Mouse (Mus musculus) CD4-positive, CD25-positive, alpha-beta regulatory T cell, adult 4 months (primary cell): ENCODE results near the gene Ndufs3. TPM values are rescaled to one million over a fixed set of nuclear protein-coding genes. Genes with fewer than 3 reads are reported as not detected.

Experiments used
- ATAC-seq: one replicate; pipeline ENCODE4 v1.8.0; 2017
- polyA plus RNA-seq, 2 experiments: library from polyadenylated mRNA; unstranded; fragments of 100-300 nt; shearing (Covaris generic); gene quantifications; one replicate each; pipeline ENCODE4 v1.2.1; 2017

Gene Ndufs3
- 100 to 1,000 TPM; 103 to 127 TPM for polyA plus RNA-seq

DNA sequence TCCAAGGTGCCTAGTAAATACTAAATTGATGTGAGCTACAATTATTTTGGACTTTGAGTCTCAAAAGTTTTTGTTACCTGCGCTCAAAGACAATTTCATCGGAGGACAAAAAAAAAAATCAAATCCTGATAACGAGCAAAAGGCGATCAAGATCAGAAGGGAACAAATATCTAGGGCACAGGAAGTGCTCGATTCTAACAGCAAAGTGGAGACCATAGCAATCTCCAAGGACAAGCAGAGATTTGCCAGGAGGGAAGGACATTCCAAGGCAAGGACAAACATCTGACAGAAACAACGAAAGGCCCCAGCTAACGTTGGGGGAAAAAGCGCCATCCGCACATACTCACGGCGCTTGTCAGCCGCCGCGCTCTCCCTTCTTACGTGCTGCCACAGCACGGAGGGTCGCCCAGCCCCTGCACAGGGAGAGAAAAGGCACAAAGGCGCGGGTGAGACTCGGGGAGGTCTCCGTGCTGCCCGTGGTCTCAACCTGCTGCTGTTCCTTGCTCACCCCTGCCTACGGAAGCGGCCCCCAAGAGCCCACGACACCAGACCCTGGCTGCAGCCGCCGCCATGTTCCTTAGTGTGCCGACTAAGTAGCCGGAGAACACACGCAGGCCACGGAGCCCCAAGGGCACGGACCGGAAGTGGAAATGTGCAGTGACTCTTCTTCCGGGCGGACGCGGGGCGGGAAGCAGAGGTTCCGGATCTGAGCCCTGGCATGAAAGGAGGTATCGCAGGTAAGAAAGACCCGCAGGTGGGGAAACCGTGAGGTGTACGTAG is at the start of gene Ndufs3, which contains the start of gene Kbtbd4:
Ndufs3 (minus strand) TSS at position 752 of the 780 bp plus-strand sequence.
Kbtbd4 (plus strand) TSS at position 665 of the 780 bp plus-strand sequence.
- ATAC-seq, result peak; percentile 98

DNA sequence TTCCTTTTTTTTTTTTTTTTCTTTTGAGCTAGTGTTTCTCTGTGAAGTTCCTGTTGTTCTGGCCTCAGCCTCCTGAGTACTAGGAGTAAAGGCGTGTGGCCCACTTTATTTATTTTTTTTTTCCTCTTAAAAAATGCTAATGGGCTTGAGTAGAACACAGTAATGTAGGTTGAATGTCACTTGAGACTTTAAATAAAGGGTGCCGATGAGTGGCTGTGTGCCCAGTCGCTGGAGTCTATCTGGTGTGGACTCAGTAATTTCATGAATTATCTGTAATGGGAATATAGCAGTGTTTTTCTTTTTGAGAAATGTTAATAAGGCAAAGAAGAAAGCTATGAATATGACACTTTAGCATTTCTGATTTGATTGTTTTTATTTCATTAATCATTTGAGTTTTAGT is 48.8 kb upstream of the Ndufs3 start:
- ATAC-seq, result no peak

DNA sequence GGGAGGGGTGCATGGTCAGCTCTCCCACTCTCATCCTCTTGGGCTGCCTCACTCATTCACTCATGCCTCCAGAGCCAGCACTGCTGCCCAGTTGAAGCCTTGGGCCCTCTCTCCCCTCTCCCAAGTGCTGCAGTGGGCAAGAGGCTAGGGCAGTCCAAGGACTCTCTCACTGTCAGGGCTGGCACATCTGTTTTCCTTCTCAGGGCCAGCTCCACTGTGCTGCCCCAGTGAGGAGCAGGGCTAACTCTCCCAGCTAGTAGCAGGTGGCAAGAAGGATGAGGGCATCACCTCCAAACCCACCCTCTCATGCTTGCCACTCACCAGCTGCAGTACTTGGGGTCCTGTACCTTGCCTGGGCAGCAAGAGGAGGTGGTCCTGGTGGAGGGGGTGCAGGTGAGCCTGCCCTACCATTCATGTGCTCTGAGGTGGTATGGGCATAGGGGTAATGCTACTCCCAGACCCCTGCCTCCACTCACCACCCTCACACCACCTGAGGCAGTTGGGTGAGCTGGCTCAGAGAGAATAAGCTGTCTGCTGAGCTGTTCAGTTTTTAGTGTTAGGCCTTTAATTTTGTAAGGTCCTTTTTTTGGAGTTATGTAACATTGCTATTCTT is 46.1 kb upstream of the Ndufs3 start:
- ATAC-seq, result no peak

DNA sequence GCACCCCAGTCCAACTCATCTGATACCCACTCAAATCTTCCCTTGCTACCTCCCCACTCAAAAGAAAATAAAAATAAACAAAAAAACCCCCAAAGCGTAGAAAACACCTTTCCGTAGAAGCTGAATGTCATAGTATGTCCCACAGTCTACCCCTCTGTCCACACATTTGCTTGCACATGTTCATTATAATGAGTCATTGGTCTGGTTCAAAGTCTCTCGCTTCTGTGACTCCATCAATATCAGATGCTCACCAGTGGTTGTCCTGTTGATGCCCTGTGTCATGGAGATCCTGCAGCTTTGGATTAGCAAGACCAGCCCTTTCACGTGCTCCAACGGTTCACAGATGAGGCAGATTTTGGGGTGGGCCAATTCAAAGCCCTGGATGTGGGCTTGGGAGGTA is 45.5 kb upstream of the Ndufs3 start:
- no peak for ATAC-seq

DNA sequence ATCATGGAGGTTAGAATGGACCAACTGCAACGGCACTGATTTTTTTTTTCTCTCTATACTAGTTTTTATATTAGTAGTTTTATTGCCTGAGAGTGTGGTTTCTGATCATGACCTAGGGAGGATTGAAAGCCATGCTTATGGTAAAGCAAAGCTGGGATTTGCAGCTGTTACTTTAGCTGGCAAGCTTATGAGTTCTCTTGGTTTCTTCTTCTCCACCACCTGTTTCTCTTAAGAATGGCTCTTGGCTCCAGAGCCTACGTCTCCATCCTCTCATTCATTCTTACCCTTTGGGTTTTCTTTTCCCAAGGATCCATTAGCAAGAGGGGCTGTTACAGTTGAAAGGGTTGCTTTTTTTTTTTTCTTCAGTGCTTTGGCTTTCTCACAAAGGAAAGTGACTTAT is 37.1 kb upstream of the Ndufs3 start:
- ATAC-seq, result no peak

DNA sequence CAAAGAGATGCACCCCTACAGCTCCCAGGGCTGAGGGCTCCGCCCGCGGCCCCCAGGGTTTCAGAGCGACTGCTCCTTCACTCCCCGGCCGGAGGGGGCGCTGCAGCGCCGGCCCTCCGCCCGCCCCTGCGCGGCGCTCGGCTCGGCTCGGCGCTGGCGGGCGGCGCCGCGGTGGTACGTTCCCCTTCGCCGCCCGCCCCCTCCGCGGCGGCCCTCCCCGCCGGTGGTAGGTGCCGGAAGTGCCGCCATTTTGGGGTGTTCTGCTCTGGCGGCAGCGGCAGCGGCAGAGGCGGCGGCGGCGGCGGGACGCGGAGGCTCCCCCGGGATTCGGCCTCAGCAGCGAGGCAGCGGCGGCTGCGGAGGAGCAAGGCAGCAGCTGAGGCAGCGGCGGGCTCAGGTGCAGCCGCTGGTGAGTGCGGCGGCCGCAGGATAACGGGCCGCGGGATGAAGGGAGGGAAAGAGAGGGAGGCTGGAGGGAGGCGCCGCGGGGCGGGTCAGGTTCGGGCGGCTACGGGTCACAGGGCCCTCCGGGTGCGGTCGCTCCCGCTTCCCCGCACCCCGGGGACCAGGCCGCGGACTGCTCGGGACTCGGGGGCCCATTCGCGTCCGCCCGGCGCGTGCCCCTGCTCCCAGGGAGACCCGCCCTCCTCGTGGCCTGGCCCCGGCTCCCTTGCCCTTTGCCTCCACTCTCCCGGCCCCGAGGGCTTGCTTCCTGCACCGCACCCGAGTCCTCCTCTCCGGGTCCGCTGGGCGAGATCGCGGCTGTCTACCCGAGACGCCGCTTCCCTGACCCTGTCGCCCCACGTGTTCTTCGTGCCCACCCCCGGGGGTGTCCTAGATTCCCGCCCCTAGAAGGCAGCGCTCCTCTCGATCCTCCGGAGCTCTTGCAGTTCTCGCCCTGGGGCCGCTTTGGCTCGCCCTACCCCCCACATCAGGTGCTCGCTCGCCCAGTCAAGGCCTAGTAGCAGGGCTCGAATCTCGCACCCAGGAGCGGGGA is 35.9 kb upstream of the Ndufs3 start, which contains the start of gene Celf1:
Celf1 (plus strand) TSS at position 150 of the 997 bp plus-strand sequence.
- ATAC-seq, result peak; percentile 87

DNA sequence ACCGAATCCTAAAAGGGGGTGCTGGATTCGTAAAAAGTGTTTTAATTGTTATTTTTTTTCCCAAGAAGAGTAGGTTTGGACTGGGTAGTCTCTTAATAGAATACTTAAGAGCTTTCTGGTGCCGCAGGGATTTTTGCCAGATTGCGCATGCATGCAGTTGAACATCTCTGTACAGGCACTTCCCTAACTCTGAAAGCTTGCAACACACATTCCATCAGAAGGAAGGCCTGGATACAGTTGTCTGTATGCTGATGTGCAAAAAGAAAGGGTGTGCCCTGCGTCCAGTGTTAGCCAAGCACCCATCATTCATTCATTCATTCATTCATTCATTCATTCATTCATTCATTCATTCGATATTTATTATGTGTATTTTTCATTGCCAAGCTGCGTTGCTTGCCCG is 35.1 kb upstream of the Ndufs3 start:
- ATAC-seq, result no peak

DNA sequence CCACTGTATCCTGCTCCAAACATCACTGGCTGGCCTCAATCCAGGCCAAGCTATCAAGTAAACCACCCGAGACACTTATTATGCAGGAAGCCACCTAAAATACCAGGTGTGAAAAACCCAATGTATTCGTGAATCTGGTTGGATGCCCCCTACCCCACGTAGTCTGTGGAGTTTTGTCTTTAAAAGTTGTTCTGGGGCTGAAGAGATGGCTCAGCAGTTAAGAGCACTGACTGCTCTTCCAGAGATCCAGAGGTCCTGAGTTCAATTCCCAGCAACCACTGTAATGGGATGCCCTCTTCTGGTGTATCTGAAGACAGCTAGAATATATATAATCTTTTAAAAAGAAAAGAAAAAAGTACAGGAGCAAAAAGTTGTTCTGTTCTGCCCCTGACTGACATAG is 33.7 kb upstream of the Ndufs3 start:
- ATAC-seq, result no peak

DNA sequence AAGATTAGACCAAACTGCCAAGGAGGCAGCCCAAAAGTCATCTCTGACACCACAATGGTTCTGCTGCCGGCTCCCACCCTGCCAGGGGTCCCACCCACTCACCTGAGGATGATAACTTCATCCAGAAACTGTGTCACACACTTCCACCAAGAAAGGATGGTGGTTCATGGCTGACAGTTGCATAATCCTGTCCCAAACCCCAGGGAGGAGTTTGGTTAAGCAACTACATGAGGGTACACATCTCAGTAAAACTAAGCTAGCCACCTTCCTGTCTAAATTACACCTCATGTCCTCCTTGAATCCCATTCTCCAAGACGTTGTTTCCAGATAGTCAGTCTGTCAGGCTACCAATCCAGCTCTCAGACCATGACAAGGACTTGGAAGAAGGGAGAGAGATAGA is 27.6 kb upstream of the Ndufs3 start:
- no peak for ATAC-seq

DNA sequence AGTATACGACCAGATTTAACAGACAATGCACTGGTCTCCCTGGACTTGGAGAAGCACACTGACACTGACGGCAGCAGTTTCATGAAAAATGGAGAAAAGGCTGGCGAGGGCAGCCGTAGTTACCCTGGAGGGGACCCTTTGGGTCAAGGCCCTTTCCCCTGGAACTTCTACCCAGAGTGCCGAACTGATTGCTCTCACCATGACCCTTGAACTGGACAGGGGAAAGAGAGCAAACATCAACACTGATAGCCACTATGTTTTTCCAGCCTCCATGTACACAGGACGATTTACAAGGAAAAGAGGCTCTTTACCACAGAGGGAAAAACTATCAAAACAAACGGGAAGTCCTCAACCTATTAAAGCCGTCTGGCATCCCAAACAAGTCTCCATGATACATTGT is 27.2 kb upstream of the Ndufs3 start:
- no peak for ATAC-seq

DNA sequence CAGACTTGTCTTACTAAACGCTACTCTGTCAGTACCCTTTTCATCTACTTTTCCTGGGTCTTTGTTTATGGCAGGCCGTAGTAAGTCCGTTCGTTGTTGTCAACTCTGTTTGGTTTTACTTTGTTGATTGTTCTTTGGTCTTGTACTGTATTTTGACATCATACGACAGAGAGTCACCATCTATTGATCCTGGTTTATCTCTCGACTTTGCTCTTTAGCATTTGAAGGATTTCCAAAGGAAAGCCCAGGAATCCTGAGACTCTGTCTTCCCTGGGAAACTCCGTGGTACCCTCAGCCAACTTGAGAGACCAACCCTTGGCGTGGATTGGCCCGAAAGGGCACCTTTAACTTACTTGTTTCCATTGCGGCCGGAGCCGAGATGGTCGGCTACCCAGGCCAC is 23.9 kb upstream of the Ndufs3 start:
- no peak for ATAC-seq

DNA sequence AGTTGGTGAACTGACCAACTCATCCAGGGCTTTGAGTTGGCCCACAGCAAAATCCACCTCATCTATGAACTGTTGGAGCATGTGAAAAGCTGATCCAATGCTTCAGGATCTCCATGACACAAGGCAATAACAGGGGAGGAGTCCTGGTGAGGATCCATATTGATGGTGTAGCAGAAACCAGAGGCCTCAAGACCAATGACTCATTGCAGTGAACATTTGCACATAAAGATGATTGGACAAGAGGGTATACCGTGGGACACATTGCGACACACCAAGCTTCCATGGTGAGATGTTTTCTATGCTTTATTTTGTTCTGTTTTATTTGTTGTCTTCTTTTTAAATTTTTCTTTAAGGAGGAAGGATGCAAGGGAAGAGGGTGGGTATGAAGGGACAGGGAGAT is 18.0 kb upstream of the Ndufs3 start:
- no peak for ATAC-seq

DNA sequence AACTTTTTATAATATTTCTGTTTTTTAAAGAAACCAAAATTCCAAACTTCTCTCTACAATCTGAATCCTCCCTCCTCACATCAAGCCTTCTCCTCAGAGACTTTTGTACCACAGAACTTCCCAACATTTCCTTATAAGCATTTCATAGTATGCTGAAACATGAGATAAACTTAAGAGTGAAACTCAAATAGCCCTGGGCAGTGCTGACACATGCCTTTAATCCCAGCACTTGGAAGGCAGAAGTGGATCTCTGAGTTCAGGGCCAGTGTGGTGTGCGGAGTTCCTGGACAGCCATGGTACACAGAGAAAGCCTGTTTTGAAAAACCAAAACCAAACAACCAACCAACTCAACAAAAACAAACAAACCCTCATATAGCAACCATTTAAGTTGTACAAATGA is 16.6 kb upstream of the Ndufs3 start:
- no peak for ATAC-seq

DNA sequence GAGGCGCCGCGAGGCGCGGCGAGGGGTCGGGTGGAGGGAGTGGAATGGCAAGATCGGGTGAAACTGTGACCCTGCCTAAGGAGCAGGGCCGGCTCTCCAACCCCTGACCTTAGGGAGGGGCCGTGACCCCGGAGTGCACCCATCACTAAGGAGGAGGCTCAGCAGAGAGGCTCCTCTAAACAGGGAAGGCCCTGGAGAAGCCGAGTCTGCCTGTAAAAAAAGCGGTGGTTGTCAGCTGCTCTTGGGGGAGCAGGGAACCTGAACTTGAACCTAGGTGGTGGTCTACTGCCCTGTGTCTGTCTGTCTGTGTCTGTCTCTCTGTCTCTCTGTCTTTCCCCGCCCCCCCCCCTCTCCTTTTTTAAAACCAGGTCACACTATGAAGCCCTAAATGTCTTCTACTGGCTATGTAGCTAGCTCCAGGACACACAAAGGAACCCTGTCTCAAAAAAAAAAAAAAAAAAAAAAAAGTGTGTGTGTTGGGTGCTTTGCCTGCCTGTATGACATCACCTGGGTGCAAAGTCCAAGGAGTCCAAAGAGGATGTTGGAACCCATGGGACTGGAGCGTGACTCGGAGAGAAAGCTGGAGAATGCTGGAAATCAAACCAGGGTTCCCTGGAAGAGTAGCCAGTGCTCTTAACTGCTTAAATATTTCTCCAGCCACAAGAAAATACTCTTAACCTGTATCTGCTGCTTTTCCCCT is 13.5 kb upstream of the Ndufs3 start:
- peak; percentile 59 for ATAC-seq

DNA sequence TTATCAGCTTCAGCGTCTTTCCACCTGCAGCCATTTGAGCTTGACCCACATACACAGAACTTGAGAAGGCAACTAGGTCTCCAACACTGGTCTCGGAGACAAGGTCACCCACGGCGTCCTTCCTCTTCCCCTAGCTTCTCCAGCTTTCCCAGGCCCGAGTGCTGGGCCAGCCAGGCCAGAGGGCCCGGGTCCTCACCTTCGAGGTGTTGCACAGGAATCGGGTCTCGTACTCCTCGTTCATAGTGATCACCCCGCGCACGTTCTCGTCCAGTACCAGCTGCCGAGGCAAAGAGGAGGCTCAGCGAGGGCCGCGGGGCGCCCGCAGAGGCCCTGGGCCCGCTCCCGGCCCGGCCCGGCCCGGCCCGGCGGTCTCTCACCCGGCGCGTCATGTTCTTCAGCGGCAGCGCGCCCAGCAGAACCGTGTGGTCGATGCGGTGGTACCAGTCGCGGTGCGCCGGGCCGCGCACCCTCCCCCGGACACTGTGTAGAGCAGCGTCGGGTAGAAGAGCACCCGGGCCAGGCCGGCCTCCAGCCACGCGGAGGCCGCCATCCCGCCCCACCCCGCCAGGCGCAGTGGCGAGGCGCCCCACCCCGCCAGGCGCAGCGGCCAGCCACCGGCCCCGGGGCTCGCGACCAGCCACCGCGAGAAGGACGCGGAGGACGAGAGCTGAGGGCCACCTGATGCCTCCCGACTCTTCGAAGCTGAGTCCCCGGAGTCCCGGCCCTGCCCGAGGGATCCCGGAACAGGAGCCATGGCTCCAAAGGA is 12.8 kb upstream of the Ndufs3 start:
- peak; percentile 67 for ATAC-seq

DNA sequence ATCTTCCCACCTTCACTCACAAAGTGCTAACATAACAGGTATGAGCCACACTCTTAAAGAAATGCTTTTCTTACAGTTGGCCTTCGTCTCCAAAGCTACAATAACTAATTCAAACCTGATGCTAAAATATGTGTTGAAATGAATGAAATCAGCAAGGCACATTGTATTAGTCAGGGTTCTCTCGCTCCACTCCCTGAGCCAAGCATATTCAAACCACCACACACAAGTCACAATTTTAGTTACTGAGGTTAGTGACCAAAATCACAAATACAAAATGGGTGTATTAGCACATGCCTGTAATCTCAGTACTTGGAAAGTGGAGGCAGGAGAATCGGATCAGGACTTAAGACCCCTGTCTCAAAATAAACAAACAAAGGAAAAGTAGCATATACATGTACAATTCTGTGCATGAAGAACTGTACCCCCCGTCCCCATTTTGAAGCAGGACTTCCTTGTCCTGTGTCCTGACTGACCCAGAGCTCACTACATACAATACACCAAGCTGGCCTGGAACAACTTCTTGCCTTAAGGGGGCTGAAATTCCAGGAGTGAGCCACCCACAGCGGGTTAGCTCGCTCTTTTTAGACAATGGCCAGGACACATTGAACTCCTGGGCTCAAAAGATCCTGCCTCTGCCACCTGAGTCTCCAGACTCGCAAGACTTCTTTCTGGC is 12.1 kb upstream of the Ndufs3 start:
- peak; percentile 13 for ATAC-seq

DNA sequence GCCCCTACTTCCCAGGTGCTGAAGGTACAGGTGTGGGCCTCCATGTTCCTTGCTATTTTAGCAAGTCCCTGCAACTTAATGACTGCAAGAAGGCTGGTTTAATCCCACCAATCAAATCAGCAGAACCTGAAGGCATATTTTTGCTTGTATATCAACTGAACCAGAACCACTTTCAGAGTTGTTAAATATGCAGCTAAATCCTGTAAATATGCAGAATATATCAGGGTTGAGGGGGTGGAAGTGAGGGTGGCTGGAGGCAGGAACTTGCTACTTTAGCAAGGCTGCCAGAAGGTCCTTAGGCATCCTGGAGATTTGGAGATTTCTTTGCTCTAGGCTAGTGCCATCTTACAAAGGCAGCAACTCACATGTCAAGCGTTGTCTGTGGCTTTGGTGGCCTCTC is 10.9 kb upstream of the Ndufs3 start:
- no peak for ATAC-seq

DNA sequence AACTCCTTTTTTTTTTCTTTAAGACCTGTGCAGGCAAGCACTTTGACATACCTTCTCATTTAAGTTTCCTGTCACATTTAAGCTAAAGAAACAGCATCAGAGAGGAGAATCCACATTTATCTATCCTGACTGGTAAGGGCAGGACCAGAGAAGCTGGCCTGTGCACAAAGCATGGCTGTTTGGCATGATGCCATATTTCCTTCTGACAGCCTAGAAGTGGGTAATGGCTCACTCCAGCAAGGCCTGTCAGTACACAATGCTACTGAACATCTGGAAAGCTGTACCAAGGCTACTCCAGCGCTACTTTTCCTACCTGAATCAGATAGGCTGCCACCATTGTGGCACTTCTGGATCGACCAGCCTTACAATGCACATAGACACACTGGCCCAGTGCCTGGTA is 9.0 kb upstream of the Ndufs3 start:
- ATAC-seq, result no peak

DNA sequence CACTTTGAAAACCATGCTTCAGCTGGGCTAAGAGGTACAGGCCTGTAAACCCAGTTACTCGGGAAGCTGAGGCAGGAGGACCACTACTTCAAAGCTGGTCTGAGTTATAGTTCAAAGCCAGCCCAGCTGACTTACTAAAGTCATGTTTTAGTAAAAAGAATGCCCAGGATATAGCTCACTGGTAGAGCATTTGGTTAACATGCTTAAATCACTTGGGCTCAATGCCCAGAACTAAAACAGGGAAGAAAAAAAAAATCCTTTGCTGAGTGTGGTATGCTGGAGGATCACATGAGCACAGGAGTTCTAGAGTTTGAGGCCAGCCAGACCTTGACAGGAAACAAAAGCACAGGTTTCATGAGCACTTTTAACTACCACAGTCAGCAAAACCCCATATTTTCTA is 7.0 kb upstream of the Ndufs3 start:
- no peak for ATAC-seq

DNA sequence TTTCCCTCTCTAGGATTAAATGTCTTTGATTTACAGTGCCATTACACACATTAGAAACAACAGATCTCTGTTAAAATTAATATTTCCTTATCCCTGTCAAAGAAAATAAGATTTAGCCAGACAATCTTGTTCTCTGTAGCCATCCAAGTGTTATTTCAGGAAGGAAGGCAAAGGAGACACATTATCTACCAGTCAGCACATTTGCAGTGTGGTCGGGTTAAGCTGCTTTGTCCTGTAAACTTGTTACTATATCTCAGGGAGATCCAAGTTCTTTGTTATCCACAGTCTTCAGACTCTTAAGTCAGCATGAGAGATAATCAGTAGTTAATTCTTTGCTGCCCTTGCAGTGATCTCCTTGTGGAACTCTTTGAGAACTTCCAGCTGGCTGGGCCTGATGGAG is 6.2 kb upstream of the Ndufs3 start:
- no peak for ATAC-seq

DNA sequence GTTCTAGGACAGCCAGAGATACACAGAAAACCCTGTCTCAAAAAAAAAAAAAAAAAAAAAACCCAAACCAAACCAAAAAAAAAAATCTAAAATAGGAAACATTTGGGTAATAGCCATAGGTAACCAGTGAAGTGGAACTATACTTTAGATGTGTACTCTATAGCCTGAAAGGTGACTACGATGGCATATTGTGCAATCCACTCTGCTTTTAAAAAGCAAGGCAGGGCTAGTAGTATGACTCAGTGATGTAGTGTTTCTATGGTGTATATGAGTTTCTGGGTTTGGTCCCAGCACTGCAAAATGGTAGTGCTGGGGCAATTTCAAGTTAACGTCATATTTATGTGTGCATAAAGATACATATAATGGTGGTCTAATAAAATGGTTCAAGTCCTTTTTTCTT is 2.1 kb upstream of the Ndufs3 start:
- ATAC-seq, result no peak
